Mouse (Mus musculus) left cerebral cortex, postnatal 14 days (tissue): Measurements from ENCODE around the gene Heatr3. TPM values are rescaled to one million over a fixed set of nuclear protein-coding genes. Genes with fewer than 3 reads are reported as not detected.

Source experiments
- microRNA-seq, 2 experiments: library from miRNA; unstranded; fragments of <30 nt; microRNA quantifications; one replicate each; pipeline ENCODE4 v1.2.0; 2022
- total RNA-seq, 2 experiments: library from RNA; stranded (reverse); gene quantifications; 2 replicates each; pipeline ENCODE4 v1.2.3; 2021

Gene Heatr3
- total RNA-seq, 2 experiments from 2014 or later: 29.2 to 29.9 TPM

Small RNA genes within 50 kb of the gene (microRNA-seq; reads per million reads assigned to microRNA genes)
- gene Mir7071: 6.6 to 7.1 reads per million in 2 experiments

Other genes starting within 250 kb of the Heatr3 start
- 10 to 100 TPM; 20.4 to 27.4 TPM for gene Zfp423, start 178.3 kb upstream of the Heatr3 start, total RNA-seq
- gene Cnep1r1, start 19.1 kb upstream of the Heatr3 start, total RNA-seq: 10 to 100 TPM; 30.4 to 31.1 TPM
- gene Tent4b, start 61.4 kb downstream of the Heatr3 start, total RNA-seq: 10 to 100 TPM; 32.6 to 36.3 TPM
- gene Adcy7, start 134.5 kb downstream of the Heatr3 start, total RNA-seq: 1 to 10 TPM; 4.9 to 5.0 TPM
- 10 to 100 TPM; 60.0 to 60.1 TPM for gene Brd7, start 224.3 kb downstream of the Heatr3 start, total RNA-seq